Mouse (Mus musculus): ENCODE measurements at regions not wholly inside any gene's neighbourhood (a gene's known extent, or its start where the extent isn't known, plus 50 kb on each side); places are given as distances from the start of the nearest gene placed in this dataset.
"Not testable (repeated sequence)": the region's sequence is repeated elsewhere in the genome, so short reads cannot be mapped to it uniquely, and the experiment has no call there.

DNA sequence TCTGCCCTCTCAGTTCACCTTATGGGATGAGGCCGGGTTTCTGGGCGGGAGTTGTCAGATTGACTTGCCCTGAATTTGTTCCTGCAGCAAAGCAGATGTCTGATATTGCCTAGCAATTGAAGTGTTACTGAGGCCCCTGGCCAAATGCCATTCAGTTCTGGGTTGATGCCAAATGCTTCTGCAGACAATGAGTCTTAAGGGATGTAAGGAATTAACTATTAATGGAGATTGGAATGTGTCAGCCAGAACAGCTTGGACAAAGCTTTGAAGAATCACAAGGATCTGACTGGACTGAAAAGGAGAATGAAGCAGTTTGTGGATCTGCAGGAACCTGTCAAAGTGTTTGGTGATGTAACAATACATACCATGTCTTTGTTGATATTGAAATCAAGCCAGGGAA is 140.7 kb upstream of the Cldn34b3 start:
- TF ChIP-seq MAX (IDR thresholded peaks at IDR 0.05) = no peak
- H3K79me3 ChIP-seq (ENCODE audit: low read depth) = no peaks in the 10 kb centered on the region
- H3K36me3 ChIP-seq (ENCODE audit: control insufficient read depth, insufficient read depth) = no peaks in the 10 kb centered on the region
- no peak overlapping the region for H3ac ChIP-seq (ENCODE audit: control insufficient read depth, insufficient read length, low read depth)
- no peaks in the 10 kb centered on the region for H3K27me3 ChIP-seq (ENCODE audit: control insufficient read depth, insufficient read depth, insufficient read length)
- no peaks in the 10 kb centered on the region for H3K79me2 ChIP-seq (ENCODE audit: control insufficient read depth, insufficient read depth)
- H3K4me3 ChIP-seq (ENCODE audit: insufficient read depth, poor library complexity, severe bottlenecking) = no peak overlapping the region

DNA sequence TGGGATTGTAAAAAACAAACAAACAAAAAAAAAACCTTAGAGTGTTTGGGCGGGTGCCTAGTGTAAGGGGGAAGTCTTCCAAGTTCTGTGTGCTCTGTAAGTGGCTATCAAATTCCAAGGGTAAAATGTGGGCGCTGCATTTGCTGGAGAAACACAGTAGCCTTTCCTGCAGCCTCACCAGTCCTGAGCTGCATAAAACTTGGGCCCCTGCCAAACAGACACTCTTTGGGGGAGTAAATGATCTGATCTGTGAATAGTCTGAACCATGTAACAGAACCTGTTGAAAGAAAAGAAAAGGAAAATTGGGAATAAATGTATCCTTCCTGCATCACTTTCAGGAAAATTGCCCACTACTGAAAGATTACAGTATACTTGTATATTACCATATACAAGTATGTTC is 126.4 kb upstream of the Cldn34b3 start:
- Histone ChIP-seq H3ac (ENCODE audit: control insufficient read depth, insufficient read length, low read depth) (no peak overlapping the region), H3K79me2 (ENCODE audit: control insufficient read depth, insufficient read depth) (no peaks in the 10 kb centered on the region), H3K79me3 (ENCODE audit: low read depth) (no peaks in the 10 kb centered on the region), H3K36me3 (ENCODE audit: control insufficient read depth, insufficient read depth) (no peaks in the 10 kb centered on the region), H3K27me3 (ENCODE audit: control insufficient read depth, insufficient read depth, insufficient read length) (no peaks in the 10 kb centered on the region), H3K4me3 (ENCODE audit: insufficient read depth, poor library complexity, severe bottlenecking) (no peak overlapping the region)
- no peak for TF ChIP-seq MYOD1 (IDR thresholded peaks at IDR 0.05; ENCODE audit: control insufficient read depth, insufficient read length, low read depth)
- TF ChIP-seq FOSL1 (IDR thresholded peaks at IDR 0.05; ENCODE audit: insufficient read depth, low read length, poor library complexity, severe bottlenecking) = no peak
- no peak for TF ChIP-seq MAX (IDR thresholded peaks at IDR 0.05)

DNA sequence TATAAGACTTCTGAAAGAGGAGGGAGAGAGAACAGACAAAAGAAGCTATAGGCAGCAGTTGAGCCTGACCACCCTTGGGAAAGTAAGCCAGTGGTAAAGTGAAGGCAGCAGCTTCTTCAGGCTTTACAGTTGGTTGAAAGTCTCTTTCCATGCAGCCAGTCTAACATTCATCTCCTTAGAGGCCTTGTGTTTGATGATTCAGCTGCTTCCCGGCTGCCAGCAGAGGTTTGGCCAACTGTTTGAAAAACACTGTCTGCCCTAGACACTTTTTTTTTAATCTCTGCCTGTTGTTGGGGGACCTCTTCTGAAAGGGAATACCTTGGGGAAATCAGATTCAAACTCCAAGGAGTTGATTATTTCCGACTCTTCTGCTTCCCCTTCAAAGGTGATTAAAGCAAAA is 123.1 kb upstream of the Cldn34b3 start:
- H3K27me3 ChIP-seq (ENCODE audit: control insufficient read depth, insufficient read depth, insufficient read length) = no peaks in the 10 kb centered on the region
- no peaks in the 10 kb centered on the region for H3K79me2 ChIP-seq (ENCODE audit: control insufficient read depth, insufficient read depth)
- H3ac ChIP-seq (ENCODE audit: control insufficient read depth, insufficient read length, low read depth) = no peak overlapping the region
- no peaks in the 10 kb centered on the region for H3K79me3 ChIP-seq (ENCODE audit: low read depth)
- H3K4me3 ChIP-seq (ENCODE audit: insufficient read depth, poor library complexity, severe bottlenecking) = no peak overlapping the region
- H3K36me3 ChIP-seq (ENCODE audit: control insufficient read depth, insufficient read depth) = no peaks in the 10 kb centered on the region
- TF ChIP-seq MYOD1 (IDR thresholded peaks at IDR 0.05; ENCODE audit: control insufficient read depth, insufficient read length, low read depth) (no peak), CTCF (IDR thresholded peaks at IDR 0.05; ENCODE audit: control insufficient read depth, insufficient read depth, insufficient read length) (no peak), MYOG (IDR thresholded peaks at IDR 0.05; ENCODE audit: control insufficient read depth, extremely low read depth, insufficient read length) (no peak), MAX (IDR thresholded peaks at IDR 0.05) (no peak), CEBPB (IDR thresholded peaks at IDR 0.05; ENCODE audit: low read depth) (no peak), FOSL1 (IDR thresholded peaks at IDR 0.05; ENCODE audit: insufficient read depth, low read length, poor library complexity, severe bottlenecking) (no peak), USF1 (IDR thresholded peaks at IDR 0.05; ENCODE audit: low read depth) (no peak)

DNA sequence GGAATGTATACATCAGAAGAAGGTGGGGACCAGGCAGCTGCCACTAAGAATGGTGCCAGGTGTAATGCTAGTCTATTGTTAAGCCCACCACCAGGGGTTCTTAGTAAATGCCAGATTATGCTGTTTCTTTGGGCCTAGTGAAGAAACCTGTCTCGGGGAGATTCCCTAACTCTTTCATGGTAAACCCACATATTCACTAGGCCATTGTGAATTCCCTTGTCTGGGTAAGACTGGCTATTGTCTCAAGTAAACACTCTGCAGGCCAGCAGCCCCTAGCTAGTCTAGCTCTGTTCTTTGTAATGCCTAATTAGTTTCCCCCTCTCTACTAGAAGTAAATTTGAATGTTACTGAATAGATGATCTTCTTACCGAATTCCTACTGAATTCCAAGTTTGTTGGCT is 89.3 kb upstream of the Cldn34b3 start:
- H3K79me2 ChIP-seq (ENCODE audit: control insufficient read depth, insufficient read depth); H3K36me3 ChIP-seq (ENCODE audit: control insufficient read depth, insufficient read depth); H3K79me3 ChIP-seq (ENCODE audit: low read depth); H3K27me3 ChIP-seq (ENCODE audit: control insufficient read depth, insufficient read depth, insufficient read length); H3K4me3 ChIP-seq (ENCODE audit: insufficient read depth, poor library complexity, severe bottlenecking); H3ac ChIP-seq (ENCODE audit: control insufficient read depth, insufficient read length, low read depth): not testable (repeated sequence)

DNA sequence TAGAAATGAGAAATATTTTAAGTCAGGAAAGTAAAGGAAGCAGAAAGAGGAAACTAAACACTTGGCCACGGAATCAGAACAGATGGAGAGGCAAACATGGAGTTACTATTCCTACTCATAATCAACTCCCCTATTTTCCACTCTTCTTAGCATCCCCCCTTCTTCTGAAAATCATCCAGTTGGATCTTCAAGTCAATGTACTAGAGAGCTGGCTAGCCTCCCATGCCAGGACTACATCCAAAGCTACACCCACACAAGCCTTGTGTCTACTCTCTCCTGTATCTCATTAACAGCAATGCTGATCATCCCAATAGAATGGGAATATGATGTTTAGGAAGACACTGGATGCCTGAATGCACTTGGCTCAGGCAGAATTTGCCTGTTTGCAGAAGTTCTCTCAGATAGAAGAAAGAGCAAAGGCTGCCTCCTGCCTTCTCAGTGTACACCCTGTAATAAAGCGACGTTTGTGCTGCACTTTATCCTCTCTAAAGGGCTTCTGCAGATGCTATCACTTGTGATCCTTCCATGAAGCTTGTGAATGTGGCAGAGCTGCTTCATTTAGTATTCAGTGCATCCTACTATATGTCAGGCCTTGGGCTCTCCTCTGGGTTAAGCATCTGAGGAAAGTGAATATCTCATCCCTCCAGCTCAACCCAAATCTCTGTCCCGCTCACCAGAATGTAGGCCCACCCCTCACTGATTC is 82.5 kb upstream of the Cldn34b3 start:
- TF ChIP-seq USF1 (IDR thresholded peaks at IDR 0.05; ENCODE audit: low read depth) (no peak), MAX (IDR thresholded peaks at IDR 0.05) (no peak), FOSL1 (IDR thresholded peaks at IDR 0.05; ENCODE audit: insufficient read depth, low read length, poor library complexity, severe bottlenecking) (no peak), MYOD1 (IDR thresholded peaks at IDR 0.05; ENCODE audit: control insufficient read depth, insufficient read length, low read depth) (no peak), CTCF (IDR thresholded peaks at IDR 0.05; ENCODE audit: control insufficient read depth, insufficient read depth, insufficient read length) (no peak), MYOG (IDR thresholded peaks at IDR 0.05; ENCODE audit: control insufficient read depth, extremely low read depth, insufficient read length) (no peak), CEBPB (IDR thresholded peaks at IDR 0.05; ENCODE audit: low read depth) (no peak)
- H3K79me2 ChIP-seq (ENCODE audit: control insufficient read depth, insufficient read depth) = no peaks in the 10 kb centered on the region

DNA sequence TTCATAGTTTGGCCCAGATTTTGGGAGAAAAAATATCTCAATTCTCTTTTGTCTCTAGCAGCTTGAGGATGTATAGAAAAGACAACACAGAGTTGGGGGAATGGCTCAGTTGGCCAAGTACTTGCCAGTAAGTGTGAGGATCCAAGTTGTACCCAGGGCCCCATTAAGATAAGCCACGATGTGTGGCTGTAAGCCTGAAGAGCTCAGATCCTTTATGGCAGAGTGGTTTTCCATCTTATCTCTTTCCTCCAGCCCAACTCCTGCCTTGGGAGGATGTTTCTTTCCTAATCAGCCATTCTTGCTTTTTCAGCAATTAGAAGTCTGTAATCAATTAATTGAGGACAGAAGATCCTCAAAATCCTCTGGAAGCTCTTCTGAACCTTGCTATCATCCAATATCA is 63.5 kb upstream of the Cldn34b3 start:
- Histone ChIP-seq H3ac (ENCODE audit: control insufficient read depth, insufficient read length, low read depth) (no peak overlapping the region), H3K27me3 (ENCODE audit: control insufficient read depth, insufficient read depth, insufficient read length) (no peaks in the 10 kb centered on the region), H3K36me3 (ENCODE audit: control insufficient read depth, insufficient read depth) (no peaks in the 10 kb centered on the region), H3K4me3 (ENCODE audit: insufficient read depth, poor library complexity, severe bottlenecking) (no peak overlapping the region), H3K79me2 (ENCODE audit: control insufficient read depth, insufficient read depth) (no peaks in the 10 kb centered on the region), H3K79me3 (ENCODE audit: low read depth) (no peaks in the 10 kb centered on the region)
- no peak for TF ChIP-seq FOSL1 (IDR thresholded peaks at IDR 0.05; ENCODE audit: insufficient read depth, low read length, poor library complexity, severe bottlenecking)
- no peak for TF ChIP-seq MYOD1 (IDR thresholded peaks at IDR 0.05; ENCODE audit: control insufficient read depth, insufficient read length, low read depth)
- TF ChIP-seq MYOG (IDR thresholded peaks at IDR 0.05; ENCODE audit: control insufficient read depth, extremely low read depth, insufficient read length) = no peak
- no peak for TF ChIP-seq CTCF (IDR thresholded peaks at IDR 0.05; ENCODE audit: control insufficient read depth, insufficient read depth, insufficient read length)
- TF ChIP-seq MAX (IDR thresholded peaks at IDR 0.05) = no peak
- no peak for TF ChIP-seq USF1 (IDR thresholded peaks at IDR 0.05; ENCODE audit: low read depth)
- no peak for TF ChIP-seq CEBPB (IDR thresholded peaks at IDR 0.05; ENCODE audit: low read depth)

More for the DNA sequence above, 82.5 kb upstream of the Cldn34b3 start:
- H3K4me3 ChIP-seq (ENCODE audit: insufficient read depth, poor library complexity, severe bottlenecking) = no peak overlapping the region
- H3K27me3 ChIP-seq (ENCODE audit: control insufficient read depth, insufficient read depth, insufficient read length) = no peaks in the 10 kb centered on the region
- H3K36me3 ChIP-seq (ENCODE audit: control insufficient read depth, insufficient read depth) = no peaks in the 10 kb centered on the region
- H3ac ChIP-seq (ENCODE audit: control insufficient read depth, insufficient read length, low read depth) = no peak overlapping the region
- no peaks in the 10 kb centered on the region for H3K79me3 ChIP-seq (ENCODE audit: low read depth)

Data from C2C12 (cell line).